ENCODE assay signal across 10 mouse cellular contexts in the genomic region with DNA sequence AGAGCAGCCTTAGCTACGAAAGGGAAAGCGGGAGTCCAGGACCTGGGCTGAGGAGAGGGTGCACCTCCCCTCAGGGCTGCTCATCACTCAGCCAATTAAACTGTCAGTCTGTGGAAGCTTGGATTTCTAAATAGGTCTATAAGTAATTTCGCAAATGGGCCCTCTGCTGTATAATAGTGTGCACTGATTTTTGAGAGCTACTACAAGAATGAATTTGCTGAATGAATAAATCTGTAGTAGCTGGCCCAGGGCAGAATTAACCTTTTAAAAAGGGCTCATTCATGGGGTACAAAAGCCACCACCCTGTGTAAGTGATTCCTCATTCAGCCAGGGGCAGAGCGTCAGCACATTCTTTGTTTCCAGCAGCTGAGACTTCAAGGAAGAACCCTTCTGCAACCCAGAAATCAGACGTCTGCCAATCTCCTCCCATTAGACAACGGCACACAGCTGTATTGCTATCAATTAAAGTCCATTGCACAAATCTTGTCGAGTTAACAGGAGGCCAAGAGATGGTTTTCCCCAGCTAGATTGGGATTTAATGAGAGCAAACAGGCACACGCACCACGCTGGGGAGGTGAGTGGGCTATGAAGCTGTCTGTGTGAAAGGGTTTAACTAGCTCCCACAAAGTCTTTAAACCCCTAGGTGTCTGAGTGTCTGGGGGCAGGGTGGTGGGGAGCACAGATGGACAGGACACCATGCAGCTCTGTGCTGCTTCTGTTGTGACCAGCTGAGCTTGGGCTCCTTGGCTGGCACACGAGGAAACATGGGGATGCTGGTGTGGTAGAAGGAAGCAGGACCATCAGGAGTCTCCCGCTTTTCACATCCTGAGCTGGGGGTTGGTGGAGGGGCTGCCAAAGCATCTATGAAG.
DNase-seq lines count a peak whose midpoint lies in the region; ATAC-seq lines count a peak whose summit lies in the region.
"Had no signal": no experiment of that assay in that cellular context is flagged by ENCODE, and none has a peak within 500 bp of the region (broad histone marks: within the 10 kb centered on the region; RNA-seq: fewer than 3 reads in every experiment).

No protein-coding gene starts in this region.

- 0 out of 2 replicates have a peak, but pooled peaks cover 3% of the 10 kb centered on the region for H3K27me3 ChIP-seq in heart, embryonic 10.5 days (ENCODE audit: insufficient read depth, poor library complexity, severe bottlenecking)
- no peaks in the 10 kb centered on the region; the same call in none of the 2 replicates for H3K27me3 ChIP-seq in embryonic facial prominence, embryonic 10.5 days (replicated peaks; ENCODE audit: low read depth, poor library complexity, severe bottlenecking)
- H3K27me3 ChIP-seq in hindbrain, embryonic 13.5 days, result no peaks in the 10 kb centered on the region
- no peaks in the 10 kb centered on the region for H3K27me3 ChIP-seq in midbrain, embryonic 16.5 days (ENCODE audit: control insufficient read depth, insufficient read depth, low read depth, low read length)
- no peaks in the 10 kb centered on the region for H3K27me3 ChIP-seq in liver, embryonic 11.5 days (replicated peaks; ENCODE audit: control insufficient read depth, insufficient read depth, low read length)
- H3K27me3 ChIP-seq in heart, embryonic 12.5 days (replicated peaks), result peaks cover 5% of the 10 kb centered on the region
- H3K27me3 ChIP-seq: stomach, embryonic 15.5 days had no signal

- DNase-seq in heart, embryonic 10.5 days (ENCODE audit: low spot score), result peak; percentile 68
- DNase-seq in heart, postnatal 36 days, result no peak
- peak; percentile 21 for DNase-seq in embryonic facial prominence, embryonic 10.5 days (ENCODE audit: low spot score)
- DNase-seq in liver, embryonic 11.5 days (ENCODE audit: low spot score), result no peak
- no peak for DNase-seq in spleen, adult 12 weeks (ENCODE audit: low spot score)
- DNase-seq: gastrocnemius, postnatal 25 days had no signal

- no peaks in the 10 kb centered on the region for H3K4me1 ChIP-seq in heart, embryonic 10.5 days
- peaks cover 12% of the 10 kb centered on the region for H3K4me1 ChIP-seq in embryonic facial prominence, embryonic 10.5 days
- H3K4me1 ChIP-seq in hindbrain, embryonic 13.5 days (replicated peaks), result peaks cover 16% of the 10 kb centered on the region
- peaks cover 12% of the 10 kb centered on the region for H3K4me1 ChIP-seq in midbrain, embryonic 16.5 days (ENCODE audit: control insufficient read depth, insufficient read depth, low read length)
- no peaks in the 10 kb centered on the region for H3K4me1 ChIP-seq in liver, embryonic 11.5 days (replicated peaks; ENCODE audit: control insufficient read depth, insufficient read depth, low read length)
- H3K4me1 ChIP-seq in heart, embryonic 12.5 days (replicated peaks), result no peaks in the 10 kb centered on the region
- H3K4me1 ChIP-seq: stomach, embryonic 15.5 days had no signal

- H3K9ac ChIP-seq in hindbrain, embryonic 13.5 days, result peak overlapping the region; percentile 56; the same call in 1 of the 2 replicates
- no peak overlapping the region for H3K9ac ChIP-seq in midbrain, embryonic 16.5 days (ENCODE audit: low read depth, low read length)
- no peak overlapping the region for H3K9ac ChIP-seq in liver, embryonic 11.5 days (ENCODE audit: low read depth, low read length)
- no peak overlapping the region for H3K9ac ChIP-seq in heart, embryonic 12.5 days
- H3K9ac ChIP-seq: stomach, embryonic 15.5 days had no signal

- H3K9me3 ChIP-seq in heart, embryonic 10.5 days, result no peaks in the 10 kb centered on the region
- H3K9me3 ChIP-seq in embryonic facial prominence, embryonic 10.5 days, result no peaks in the 10 kb centered on the region
- no peaks in the 10 kb centered on the region for H3K9me3 ChIP-seq in hindbrain, embryonic 13.5 days
- no peaks in the 10 kb centered on the region for H3K9me3 ChIP-seq in midbrain, embryonic 16.5 days (replicated peaks; ENCODE audit: control insufficient read depth, low read length, poor library complexity, severe bottlenecking)
- H3K9me3 ChIP-seq in liver, embryonic 11.5 days (ENCODE audit: control insufficient read depth, low read length), result no peaks in the 10 kb centered on the region
- H3K9me3 ChIP-seq in heart, embryonic 12.5 days (replicated peaks), result no peaks in the 10 kb centered on the region
- H3K9me3 ChIP-seq: stomach, embryonic 15.5 days had no signal

- no peak overlapping the region for H3K4me3 ChIP-seq in heart, embryonic 10.5 days
- H3K4me3 ChIP-seq in embryonic facial prominence, embryonic 10.5 days, result no peak overlapping the region
- H3K4me3 ChIP-seq in hindbrain, embryonic 13.5 days, result no peak overlapping the region
- H3K4me3 ChIP-seq in midbrain, embryonic 16.5 days (ENCODE audit: low read depth, low read length), result no peak overlapping the region
- H3K4me3 ChIP-seq in liver, embryonic 11.5 days (ENCODE audit: low read depth, low read length), result no peak overlapping the region
- no peak overlapping the region for H3K4me3 ChIP-seq in heart, embryonic 12.5 days
- H3K4me3 ChIP-seq: stomach, embryonic 15.5 days had no signal

- peak overlapping the region; percentile 10 for H3K4me2 ChIP-seq in hindbrain, embryonic 13.5 days
- 0 out of 2 replicates have a peak overlapping the region, but pooled peaks have one; percentile 12 for H3K4me2 ChIP-seq in midbrain, embryonic 16.5 days (ENCODE audit: low read length)
- H3K4me2 ChIP-seq in liver, embryonic 11.5 days, result no peak overlapping the region
- H3K4me2 ChIP-seq in heart, embryonic 12.5 days, result no peak overlapping the region
- H3K4me2 ChIP-seq: stomach, embryonic 15.5 days had no signal

- WGBS in heart, embryonic 10.5 days, result 66% methylated on average over 11 of the region's 11 CpGs
- WGBS in embryonic facial prominence, embryonic 10.5 days, result 28% methylated on average over 11 of the region's 11 CpGs
- 17% methylated on average over 11 of the region's 11 CpGs for WGBS in hindbrain, embryonic 13.5 days
- 19% methylated on average over 11 of the region's 11 CpGs for whole genome bisulfite sequencing in midbrain, embryonic 16.5 days
- 62% methylated on average over 11 of the region's 11 CpGs for WGBS in liver, embryonic 11.5 days
- WGBS in heart, embryonic 12.5 days, result 64% methylated on average over 11 of the region's 11 CpGs

- ATAC-seq in hindbrain, embryonic 13.5 days (ENCODE audit: low FRiP score), result peak; percentile 82
- peak; percentile 82 for ATAC-seq in midbrain, embryonic 16.5 days
- ATAC-seq in liver, embryonic 11.5 days (replicated peaks; ENCODE audit: low FRiP score), result no peak
- no peak for ATAC-seq in heart, embryonic 12.5 days (ENCODE audit: insufficient number of reproducible peaks, low FRiP score)

- no peak overlapping the region for H3K27ac ChIP-seq in heart, embryonic 10.5 days
- H3K27ac ChIP-seq in embryonic facial prominence, embryonic 10.5 days (replicated peaks), result no peak overlapping the region
- peak overlapping the region; percentile 79 for H3K27ac ChIP-seq in hindbrain, embryonic 13.5 days
- H3K27ac ChIP-seq in midbrain, embryonic 16.5 days (ENCODE audit: low read length), result peak overlapping the region; percentile 29
- no peak overlapping the region for H3K27ac ChIP-seq in liver, embryonic 11.5 days (ENCODE audit: low read depth, low read length)
- no peak overlapping the region for H3K27ac ChIP-seq in heart, embryonic 12.5 days (ENCODE audit: poor library complexity, severe bottlenecking)
- H3K27ac ChIP-seq: stomach, embryonic 15.5 days had no signal

- intact Hi-C loops in heart, postnatal 36 days (cut with DNase I), result no loop called here

- no peaks in the 10 kb centered on the region for H3K36me3 ChIP-seq in heart, embryonic 10.5 days
- H3K36me3 ChIP-seq in embryonic facial prominence, embryonic 10.5 days (replicated peaks), result no peaks in the 10 kb centered on the region
- no peaks in the 10 kb centered on the region for H3K36me3 ChIP-seq in hindbrain, embryonic 13.5 days
- no peaks in the 10 kb centered on the region for H3K36me3 ChIP-seq in midbrain, embryonic 16.5 days (ENCODE audit: control insufficient read depth, insufficient read depth, low read length)
- H3K36me3 ChIP-seq in liver, embryonic 11.5 days (ENCODE audit: control insufficient read depth, insufficient read depth, low read length), result no peaks in the 10 kb centered on the region
- H3K36me3 ChIP-seq in heart, embryonic 12.5 days, result no peaks in the 10 kb centered on the region
- H3K36me3 ChIP-seq: stomach, embryonic 15.5 days had no signal

Comparison
In these comparisons a context has a peak if more than half of its experiments do, and no peak if none do; other contexts are left out.
1. DNase-seq: peak in heart, embryonic 10.5 days (single experiment) and embryonic facial prominence, embryonic 10.5 days (single experiment); none in heart, postnatal 36 days (0 of 2), liver, embryonic 11.5 days (single experiment) and spleen, adult 12 weeks (single experiment).
2. H3K27ac ChIP-seq: peak in hindbrain, embryonic 13.5 days (single experiment) and midbrain, embryonic 16.5 days (single experiment); none in heart, embryonic 10.5 days (single experiment), embryonic facial prominence, embryonic 10.5 days (single experiment), liver, embryonic 11.5 days (single experiment) and heart, embryonic 12.5 days (single experiment).
3. ATAC-seq: peak in hindbrain, embryonic 13.5 days (single experiment) and midbrain, embryonic 16.5 days (single experiment); none in liver, embryonic 11.5 days (single experiment) and heart, embryonic 12.5 days (single experiment).
4. H3K4me2 ChIP-seq: peak in hindbrain, embryonic 13.5 days (single experiment) and midbrain, embryonic 16.5 days (single experiment); none in liver, embryonic 11.5 days (single experiment) and heart, embryonic 12.5 days (single experiment).